Mouse (Mus musculus): ENCODE results near the gene Palm3.
"Not testable (repeated sequence)": the region's sequence is repeated elsewhere in the genome, so short reads cannot be mapped to it uniquely, and the experiment has no call there.

- not testable (repeated sequence) for TF ChIP-seq CTCF, EP300 (IDR thresholded peaks at IDR 0.05; ENCODE audit: low read depth)
Observed at GRCm38 (mm10) chr8:84005502-84005901, 15.8 kb upstream of the Palm3 start.

Measured in liver, embryonic 14.5 days (tissue).